19 mouse cellular contexts compared by ENCODE assay signal in the genomic region with DNA sequence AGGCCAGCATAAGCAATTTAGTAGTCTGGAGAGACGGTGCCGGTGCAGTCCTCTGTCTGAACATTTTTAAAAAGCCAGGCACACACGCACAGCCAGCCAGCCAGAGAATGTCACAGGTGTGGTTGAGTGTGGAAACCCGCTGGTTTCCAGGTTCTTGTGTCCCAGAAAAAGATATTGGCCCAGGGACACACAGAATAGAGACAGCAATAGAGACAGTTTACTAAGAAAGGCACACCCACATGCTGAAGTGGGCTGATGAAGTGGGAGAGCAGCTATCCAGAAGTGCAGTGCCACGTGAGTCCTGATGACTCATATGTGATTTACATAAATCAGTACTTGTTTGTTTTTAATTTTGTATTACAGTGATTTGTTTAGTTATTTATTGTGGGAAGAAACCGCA. TPM values are rescaled to one million over a fixed set of nuclear protein-coding genes. Genes with fewer than 3 reads are reported as not detected.
DNase-seq lines count a peak whose midpoint lies in the region; ATAC-seq and TF ChIP-seq lines count a peak whose summit lies in the region.
"Had no signal": no experiment of that assay in that cellular context is flagged by ENCODE, and none has a peak within 500 bp of the region (broad histone marks: within the 10 kb centered on the region; RNA-seq: fewer than 3 reads in every experiment).

No protein-coding gene starts in this region.

- peak; percentile 39 to 81 for DNase-seq in adrenal gland, adult (ENCODE audit: inconsistent age in 2 of 2, low spot score in 1 of 2)
- DNase-seq in adrenal gland, postnatal 10 days = no peak
- no peak for DNase-seq in hindbrain, embryonic 11.5 days (ENCODE audit: low spot score)
- DNase-seq in MEL (ENCODE audit: low read depth, low spot score) = no peak
- DNase-seq in lung, postnatal 10 days = peak; percentile 7
- DNase-seq in spleen, postnatal 10 days (ENCODE audit: low spot score in 2 of 2) = no peak
- no peak for DNase-seq in cerebellum, postnatal 14 days
- DNase-seq: cerebellum, adult 9-10 months; embryo, embryonic 11 days; gastrocnemius, adult 2 months; liver, postnatal 0 days had no signal

- no peaks in the 10 kb centered on the region for H3K36me3 ChIP-seq in hindbrain, embryonic 16.5 days (ENCODE audit: control insufficient read depth, insufficient read depth, low read length)
- H3K36me3 ChIP-seq in hindbrain, embryonic 11.5 days (ENCODE audit: control insufficient read depth, insufficient read depth, low read length) = no peaks in the 10 kb centered on the region
- peaks cover 0 to 9% of the 10 kb centered on the region in 2 experiments; a peak in 2 of 4 replicates for H3K36me3 ChIP-seq in MEL (ENCODE audit: control insufficient read depth in 1 of 2, insufficient read depth in 2 of 2, low read length in 2 of 2)
- H3K36me3 ChIP-seq: forebrain, embryonic 15.5 days; hindbrain, embryonic 12.5 days; limb, embryonic 15.5 days; neural tube, embryonic 12.5 days; stomach, embryonic 15.5 days had no signal

- no peak for TF ChIP-seq RAD21 in MEL (IDR thresholded peaks at IDR 0.05; ENCODE audit: low read depth, low read length)

- TF ChIP-seq POLR2A in MEL (IDR thresholded peaks at IDR 0.05; ENCODE audit: control insufficient read depth in 1 of 2, insufficient read depth in 1 of 2, low read depth in 1 of 2, low read length in 2 of 2, poor library complexity in 1 of 2) = no peak

- no peaks in the 10 kb centered on the region for H3K27me3 ChIP-seq in hindbrain, embryonic 16.5 days (replicated peaks; ENCODE audit: control insufficient read depth, insufficient read depth, low read length)
- no peaks in the 10 kb centered on the region for H3K27me3 ChIP-seq in hindbrain, embryonic 11.5 days (ENCODE audit: control insufficient read depth, insufficient read depth, low read length)
- H3K27me3 ChIP-seq in MEL (ENCODE audit: control insufficient read depth in 1 of 2, insufficient read depth in 2 of 2, low read length in 2 of 2) = no peaks in the 10 kb centered on the region
- H3K27me3 ChIP-seq: neural tube, embryonic 12.5 days; stomach, embryonic 15.5 days had no signal

- H3K79me2 ChIP-seq in MEL (ENCODE audit: control insufficient read depth, insufficient read depth, low read length, poor library complexity) = no peaks in the 10 kb centered on the region

- H3K4me1 ChIP-seq in hindbrain, embryonic 16.5 days (ENCODE audit: control insufficient read depth, insufficient read depth, low read depth, low read length) = peaks cover 3% of the 10 kb centered on the region; the same call in 1 of the 2 replicates
- no peaks in the 10 kb centered on the region for H3K4me1 ChIP-seq in hindbrain, embryonic 11.5 days (replicated peaks; ENCODE audit: control insufficient read depth, insufficient read depth, low read length)
- peaks cover 5 to 7% of the 10 kb centered on the region in 2 experiments for H3K4me1 ChIP-seq in MEL (ENCODE audit: control insufficient read depth in 1 of 2, insufficient read depth in 2 of 2, low read length in 2 of 2)
- H3K4me1 ChIP-seq: limb, embryonic 15.5 days; neural tube, embryonic 12.5 days; stomach, embryonic 15.5 days had no signal

- H3K27ac ChIP-seq in hindbrain, embryonic 16.5 days (ENCODE audit: low read depth, low read length) = no peak overlapping the region
- H3K27ac ChIP-seq in hindbrain, embryonic 11.5 days (ENCODE audit: low read depth, low read length) = no peak overlapping the region
- H3K27ac ChIP-seq in MEL (ENCODE audit: control insufficient read depth, low read depth, low read length) = no peak overlapping the region
- H3K27ac ChIP-seq: forebrain, embryonic 15.5 days; gastrocnemius, adult 2 months; hindbrain, embryonic 12.5 days; kidney, postnatal 0 days; limb, embryonic 15.5 days; neural tube, embryonic 12.5 days; stomach, embryonic 15.5 days had no signal

- H3K9me3 ChIP-seq in hindbrain, embryonic 16.5 days (ENCODE audit: control insufficient read depth, low read length) = no peaks in the 10 kb centered on the region
- no peaks in the 10 kb centered on the region for H3K9me3 ChIP-seq in hindbrain, embryonic 11.5 days (ENCODE audit: control insufficient read depth, low read length)
- H3K9me3 ChIP-seq in MEL (replicated peaks; ENCODE audit: insufficient read depth, low read length) = no peaks in the 10 kb centered on the region
- H3K9me3 ChIP-seq: forebrain, embryonic 15.5 days; hindbrain, embryonic 12.5 days; limb, embryonic 15.5 days; neural tube, embryonic 12.5 days; stomach, embryonic 15.5 days had no signal

- WGBS in hindbrain, embryonic 16.5 days = 75% methylated on average over 6 of the region's 6 CpGs
- WGBS in hindbrain, embryonic 11.5 days = 71% methylated on average over 6 of the region's 6 CpGs

- no peak overlapping the region for H3K4me3 ChIP-seq in hindbrain, embryonic 16.5 days (ENCODE audit: low read length)
- H3K4me3 ChIP-seq in hindbrain, embryonic 11.5 days (ENCODE audit: low read depth, low read length) = no peak overlapping the region
- no peak overlapping the region for H3K4me3 ChIP-seq in MEL (ENCODE audit: control insufficient read depth in 1 of 2, insufficient read depth in 1 of 2, low read depth in 2 of 2, low read length in 2 of 2)
- H3K4me3 ChIP-seq: forebrain, embryonic 15.5 days; gastrocnemius, adult 2 months; hindbrain, embryonic 12.5 days; limb, embryonic 15.5 days; neural tube, embryonic 12.5 days; stomach, embryonic 15.5 days had no signal

- no peak for ATAC-seq in hindbrain, embryonic 16.5 days
- no peak for ATAC-seq in hindbrain, embryonic 11.5 days (ENCODE audit: low FRiP score)
- ATAC-seq: forebrain, embryonic 15.5 days; intestine, embryonic 16.5 days; liver, postnatal 0 days had no signal

- no peak for TF ChIP-seq EP300 in MEL (IDR thresholded peaks at IDR 0.05; ENCODE audit: low read depth in 1 of 2, low read length in 2 of 2)

- peak overlapping the region; percentile 27; the same call in 1 of the 2 replicates for H3K9ac ChIP-seq in hindbrain, embryonic 16.5 days (ENCODE audit: low read depth, low read length)
- no peak overlapping the region for H3K9ac ChIP-seq in hindbrain, embryonic 11.5 days (ENCODE audit: low read depth, low read length)
- no peak overlapping the region for H3K9ac ChIP-seq in MEL (ENCODE audit: control insufficient read depth, low read depth, low read length, poor library complexity, severe bottlenecking)
- H3K9ac ChIP-seq: forebrain, embryonic 15.5 days; hindbrain, embryonic 12.5 days; limb, embryonic 15.5 days; liver, postnatal 0 days; neural tube, embryonic 12.5 days; stomach, embryonic 15.5 days had no signal

- no peak overlapping the region for H3K4me2 ChIP-seq in hindbrain, embryonic 16.5 days (ENCODE audit: low read length)
- no peak overlapping the region for H3K4me2 ChIP-seq in hindbrain, embryonic 11.5 days (replicated peaks; ENCODE audit: low read depth, low read length)
- H3K4me2 ChIP-seq: forebrain, embryonic 15.5 days; hindbrain, embryonic 12.5 days; limb, embryonic 15.5 days; neural tube, embryonic 12.5 days; stomach, embryonic 15.5 days had no signal

- no peak for TF ChIP-seq CTCF in MEL (IDR thresholded peaks at IDR 0.05 in 2 of 3, conservative IDR thresholded peaks at IDR 0.05 in 1 of 3; ENCODE audit: control insufficient read depth in 1 of 3, insufficient read depth in 1 of 3, low read depth in 2 of 3, low read length in 3 of 3, poor library complexity in 1 of 3, severe bottlenecking in 1 of 3)

TF ChIP-seq in MEL, 35 proteins besides CTCF, POLR2A, EP300 and RAD21:
- TF ChIP-seq MXI1 (IDR thresholded peaks at IDR 0.05; ENCODE audit: low read depth, low read length) = no peak
- no peak for TF ChIP-seq MYB (IDR thresholded peaks at IDR 0.05; ENCODE audit: low read depth, low read length)
- TF ChIP-seq BHLHE40 (IDR thresholded peaks at IDR 0.05; ENCODE audit: borderline replicate concordance, low read depth, low read length) = 0 out of 2 replicates have a peak, but pooled peaks have one; percentile 32
- TF ChIP-seq MYC (IDR thresholded peaks at IDR 0.05; ENCODE audit: low read depth, low read length) = 0 out of 2 replicates have a peak, but pooled peaks have one; percentile 28
- no peak for TF ChIP-seq KAT2A (conservative IDR thresholded peaks at IDR 0.05; ENCODE audit: low read depth, low read length)
TF ChIP-seq in MEL: peak in this region for 2.

RNA-seq across cellular contexts. Expression of gene Pik3cb, which starts 5.3 kb away (rescaled TPM):
- 10 to 100 TPM in 1 of 2 experiments, 1 to 10 TPM in 1; 10.0 to 10.6 TPM for total RNA-seq in adrenal gland, postnatal 10 days (2021)
- polyA plus RNA-seq in hindbrain, embryonic 16.5 days (2015; fragmentation: Nextera tagmentation; extraction: Ambion mirVana) = 2.1 and 2.9 TPM in 2 replicates
- 1.5 and 2.2 TPM in 2 replicates for polyA plus RNA-seq in hindbrain, embryonic 11.5 days (2014; fragmentation: Nextera tagmentation; extraction: Ambion mirVana)
- 2.2 and 2.4 TPM in 2 replicates for total RNA-seq in MEL (2012; rRNA removed)
- polyA plus RNA-seq in MEL (2012; ENCODE audit: insufficient read depth in 1 of 2, insufficient read length in 2 of 2, low read depth in 1 of 2, low replicate concordance in 2 of 2, missing spikeins in 1 of 2) = 1 to 10 TPM in 1 of 2 experiments, not detected in 1; 7.6 TPM

Comparison
In these comparisons a context has a peak if more than half of its experiments do, and no peak if none do; other contexts are left out.
1. DNase-seq: peak in adrenal gland, adult (2 of 2) and lung, postnatal 10 days (single experiment); none in adrenal gland, postnatal 10 days (single experiment), hindbrain, embryonic 11.5 days (single experiment), MEL (single experiment), spleen, postnatal 10 days (0 of 2) and cerebellum, postnatal 14 days (0 of 2).